Mouse (Mus musculus) erythroblast, embryonic 14.5 days (primary cell): ENCODE results near the gene Mars.
"Not testable (repeated sequence)": the region's sequence is repeated elsewhere in the genome, so short reads cannot be mapped to it uniquely, and the experiment has no call there.

Source experiments
- GATA1 ChIP-seq: IDR thresholded peaks from 2 replicates; pipeline ENCODE4 v1.6.1; 2012; ENCODE audit warnings: low read length, inconsistent platforms, mixed read lengths
- TAL1 ChIP-seq: IDR thresholded peaks from 3 replicates; pipeline ENCODE4 v1.6.1; 2012; ENCODE audit warnings: low read length, inconsistent platforms, mixed read lengths

GRCm38 (mm10) chr10:127314950-127315349 lies 3.4 kb upstream of the Mars start:
- TF ChIP-seq GATA1, TAL1: not testable (repeated sequence)
